Mouse (Mus musculus) liver, postnatal 0 days (tissue): Measurements from ENCODE around the gene Ttll6.

Experiments
- CTCF ChIP-seq: sonication (generic); IDR thresholded peaks from 2 replicates; pipeline ENCODE4 v1.5.1; 2016; ENCODE audit warnings: antibody characterized with exemption, low read depth
- EP300 ChIP-seq: IDR thresholded peaks from 2 replicates; pipeline ENCODE4 v1.6.1; 2016; ENCODE audit warnings: antibody characterized with exemption, low read depth, mild to moderate bottlenecking

DNA sequence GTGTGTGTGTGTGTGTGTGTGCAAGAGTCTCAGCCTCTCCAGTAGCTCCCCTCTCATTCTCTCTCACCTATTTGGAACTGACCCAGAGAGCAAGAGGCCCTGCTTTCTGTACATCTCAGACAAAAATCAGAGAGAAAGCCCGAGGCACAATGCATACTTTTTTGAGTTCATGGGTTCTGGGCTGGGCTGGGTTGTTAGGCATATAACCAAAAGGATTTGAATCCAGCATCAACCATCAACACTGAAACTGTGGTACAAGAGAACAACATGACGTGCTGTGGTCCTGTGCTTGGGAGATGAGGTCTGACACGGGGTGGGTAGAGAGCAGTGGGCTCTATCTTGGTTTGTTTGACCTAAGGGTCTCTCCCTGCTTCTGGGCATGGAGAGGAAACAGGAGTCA lies 38.0 kb downstream of the Ttll6 start:
- TF ChIP-seq CTCF = no peak
- no peak for TF ChIP-seq EP300
